Comparison of ENCODE assay signal across 26 mouse cellular contexts in genomic region chr2:77033322-77034060, GRCm38 (mm10). TPM values are rescaled to one million over a fixed set of nuclear protein-coding genes. Genes with fewer than 3 reads are reported as not detected.
A peak's percentile ranks its signal among the peaks of the same experiment; 100 is the strongest.
DNase-seq lines count a peak whose midpoint lies in the region; ATAC-seq lines count a peak whose summit lies in the region.
"Had no signal": no experiment of that assay in that cellular context is flagged by ENCODE, and none has a peak within 500 bp of the region (broad histone marks: within the 10 kb centered on the region; RNA-seq: fewer than 3 reads in every experiment).

No protein-coding gene starts in this region.

- H3K4me1 ChIP-seq in embryonic facial prominence, embryonic 14.5 days (ENCODE audit: control insufficient read depth, insufficient read depth, low read length), result no peaks in the 10 kb centered on the region
- H3K4me1 ChIP-seq in embryonic facial prominence, embryonic 10.5 days, result no peaks in the 10 kb centered on the region
- H3K4me1 ChIP-seq in embryonic facial prominence, embryonic 15.5 days, result no peaks in the 10 kb centered on the region
- H3K4me1 ChIP-seq in heart, embryonic 14.5 days (ENCODE audit: control insufficient read depth in 2 of 2, insufficient read depth in 2 of 2, low read length in 2 of 2), result peaks cover 7 to 27% of the 10 kb centered on the region in 2 experiments
- H3K4me1 ChIP-seq in limb, embryonic 13.5 days, result no peaks in the 10 kb centered on the region
- H3K4me1 ChIP-seq: forebrain, embryonic 12.5 days; hindbrain, embryonic 15.5 days; intestine, embryonic 15.5 days; neural tube, embryonic 15.5 days had no signal

- ATAC-seq in embryonic facial prominence, embryonic 14.5 days (ENCODE audit: low read depth), result peak; percentile 89
- ATAC-seq in embryonic facial prominence, embryonic 15.5 days (ENCODE audit: insufficient number of reproducible peaks, low FRiP score, low TSS enrichment, low read depth), result peak; percentile 57; the same call in 1 of the 2 replicates
- peak; percentile 82 for ATAC-seq in heart, embryonic 14.5 days (ENCODE audit: insufficient number of reproducible peaks, insufficient read depth, low FRiP score, low read depth)
- peak; percentile 69 for ATAC-seq in limb, embryonic 13.5 days (ENCODE audit: low FRiP score, low read depth)
- ATAC-seq: activated CD4-positive, CD25-positive, alpha-beta regulatory T cell, adult 4 months; intestine, embryonic 15.5 days; liver, postnatal 0 days; lung, postnatal 0 days had no signal

- no peaks in the 10 kb centered on the region for H3K27me3 ChIP-seq in embryonic facial prominence, embryonic 14.5 days (replicated peaks; ENCODE audit: control insufficient read depth, insufficient read depth, low read length)
- H3K27me3 ChIP-seq in embryonic facial prominence, embryonic 10.5 days (replicated peaks; ENCODE audit: low read depth, poor library complexity, severe bottlenecking), result no peaks in the 10 kb centered on the region
- no peaks in the 10 kb centered on the region for H3K27me3 ChIP-seq in embryonic facial prominence, embryonic 15.5 days
- no peaks in the 10 kb centered on the region for H3K27me3 ChIP-seq in heart, embryonic 14.5 days (ENCODE audit: control insufficient read depth, insufficient read depth, low read length)
- no peaks in the 10 kb centered on the region for H3K27me3 ChIP-seq in limb, embryonic 13.5 days
- H3K27me3 ChIP-seq: forebrain, embryonic 12.5 days; hindbrain, embryonic 15.5 days; intestine, embryonic 15.5 days; neural tube, embryonic 15.5 days had no signal

- no peaks in the 10 kb centered on the region for H3K36me3 ChIP-seq in embryonic facial prominence, embryonic 14.5 days (ENCODE audit: control insufficient read depth, insufficient read depth, low read length)
- H3K36me3 ChIP-seq in embryonic facial prominence, embryonic 10.5 days (replicated peaks), result no peaks in the 10 kb centered on the region
- no peaks in the 10 kb centered on the region for H3K36me3 ChIP-seq in embryonic facial prominence, embryonic 15.5 days
- H3K36me3 ChIP-seq in heart, embryonic 14.5 days (ENCODE audit: control insufficient read depth, insufficient read depth, low read length), result peaks cover 65% of the 10 kb centered on the region
- no peaks in the 10 kb centered on the region for H3K36me3 ChIP-seq in limb, embryonic 13.5 days
- H3K36me3 ChIP-seq: forebrain, embryonic 12.5 days; hindbrain, embryonic 15.5 days; intestine, embryonic 15.5 days; neural tube, embryonic 15.5 days had no signal

- DNase-seq in embryonic facial prominence, embryonic 14.5 days (ENCODE audit: low spot score), result peak; percentile 69
- DNase-seq in embryonic facial prominence, embryonic 10.5 days (ENCODE audit: low spot score), result no peak
- DNase-seq in layer of hippocampus, postnatal 36 days, result no peak
- no peak for DNase-seq in lung, postnatal 4 days
- no peak for DNase-seq in layer of hippocampus, postnatal 14 days (ENCODE audit: low spot score in 2 of 2)
- DNase-seq: cerebellum, adult 11-12 months; cerebellum, postnatal 10 days; gastrocnemius, postnatal 10 days; kidney, adult 9 months; kidney, postnatal 25 days; liver, postnatal 0 days; thymus, adult 18-20 months; thymus, postnatal 36 days had no signal

- no peak overlapping the region for H3K4me3 ChIP-seq in embryonic facial prominence, embryonic 14.5 days (ENCODE audit: low read depth, low read length)
- H3K4me3 ChIP-seq in embryonic facial prominence, embryonic 10.5 days, result no peak overlapping the region
- H3K4me3 ChIP-seq in embryonic facial prominence, embryonic 15.5 days (replicated peaks), result no peak overlapping the region
- no peak overlapping the region for H3K4me3 ChIP-seq in heart, embryonic 14.5 days (ENCODE audit: control insufficient read depth in 1 of 2, insufficient read depth in 1 of 2, low read depth in 1 of 2, low read length in 2 of 2)
- H3K4me3 ChIP-seq in limb, embryonic 13.5 days, result no peak overlapping the region
- H3K4me3 ChIP-seq: erythroblast, embryonic 14.5 days; forebrain, embryonic 12.5 days; hindbrain, embryonic 15.5 days; intestine, embryonic 15.5 days; layer of hippocampus, adult 2 months; neural tube, embryonic 15.5 days had no signal

- H3K4me2 ChIP-seq in embryonic facial prominence, embryonic 14.5 days (ENCODE audit: low read depth, low read length), result no peak overlapping the region
- no peak overlapping the region for H3K4me2 ChIP-seq in embryonic facial prominence, embryonic 15.5 days (replicated peaks)
- peak overlapping the region; percentile 36 for H3K4me2 ChIP-seq in heart, embryonic 14.5 days (ENCODE audit: low read length)
- no peak overlapping the region for H3K4me2 ChIP-seq in limb, embryonic 13.5 days (replicated peaks)
- H3K4me2 ChIP-seq: forebrain, embryonic 12.5 days; hindbrain, embryonic 15.5 days; intestine, embryonic 15.5 days; liver, embryonic 11.5 days; midbrain, embryonic 11.5 days; neural tube, embryonic 15.5 days had no signal

- H3K9me3 ChIP-seq in embryonic facial prominence, embryonic 14.5 days (ENCODE audit: control insufficient read depth, low read length), result no peaks in the 10 kb centered on the region
- no peaks in the 10 kb centered on the region for H3K9me3 ChIP-seq in embryonic facial prominence, embryonic 10.5 days
- H3K9me3 ChIP-seq in embryonic facial prominence, embryonic 15.5 days (replicated peaks), result no peaks in the 10 kb centered on the region
- H3K9me3 ChIP-seq in heart, embryonic 14.5 days (ENCODE audit: control insufficient read depth, low read length), result no peaks in the 10 kb centered on the region
- H3K9me3 ChIP-seq in limb, embryonic 13.5 days, result no peaks in the 10 kb centered on the region
- H3K9me3 ChIP-seq: forebrain, embryonic 12.5 days; hindbrain, embryonic 15.5 days; intestine, embryonic 15.5 days; neural tube, embryonic 15.5 days had no signal

- H3K27ac ChIP-seq in embryonic facial prominence, embryonic 14.5 days (replicated peaks; ENCODE audit: low read depth, low read length), result no peak overlapping the region
- no peak overlapping the region for H3K27ac ChIP-seq in embryonic facial prominence, embryonic 10.5 days (replicated peaks)
- no peak overlapping the region for H3K27ac ChIP-seq in embryonic facial prominence, embryonic 15.5 days (replicated peaks)
- peak overlapping the region; percentile 85 to 88 for H3K27ac ChIP-seq in heart, embryonic 14.5 days (replicated peaks in 1 of 2; ENCODE audit: control insufficient read depth in 1 of 2, insufficient read depth in 1 of 2, low read depth in 2 of 2, low read length in 2 of 2)
- H3K27ac ChIP-seq in limb, embryonic 13.5 days, result no peak overlapping the region
- H3K27ac ChIP-seq: forebrain, embryonic 12.5 days; hindbrain, embryonic 15.5 days; intestine, embryonic 15.5 days; layer of hippocampus, adult 2 months; neural tube, embryonic 15.5 days had no signal

- 65% methylated on average over 13 of the region's 13 CpGs for WGBS in embryonic facial prominence, embryonic 14.5 days
- 82% methylated on average over 13 of the region's 13 CpGs for WGBS in embryonic facial prominence, embryonic 10.5 days
- 65% methylated on average over 13 of the region's 13 CpGs for WGBS in embryonic facial prominence, embryonic 15.5 days
- 41% methylated on average over 13 of the region's 13 CpGs for whole genome bisulfite sequencing in heart, embryonic 14.5 days
- WGBS in limb, embryonic 13.5 days, result 68% methylated on average over 13 of the region's 13 CpGs

- H3K9ac ChIP-seq in embryonic facial prominence, embryonic 14.5 days (ENCODE audit: low read depth, low read length), result no peak overlapping the region
- no peak overlapping the region for H3K9ac ChIP-seq in embryonic facial prominence, embryonic 15.5 days
- H3K9ac ChIP-seq in heart, embryonic 14.5 days (ENCODE audit: low read length), result no peak overlapping the region
- H3K9ac ChIP-seq in limb, embryonic 13.5 days, result no peak overlapping the region
- H3K9ac ChIP-seq: forebrain, embryonic 12.5 days; hindbrain, embryonic 15.5 days; intestine, embryonic 15.5 days; liver, postnatal 0 days; neural tube, embryonic 15.5 days had no signal

RNA-seq across cellular contexts. Expression of gene Ttn, which starts 51.1 kb away (rescaled TPM):
- 205 and 216 TPM in 2 replicates for polyA plus RNA-seq in embryonic facial prominence, embryonic 14.5 days (2014; fragmentation: Nextera tagmentation; extraction: Ambion mirVana)
- 0.64 and 1.5 TPM in 2 replicates for polyA plus RNA-seq in embryonic facial prominence, embryonic 10.5 days (2016; fragmentation: Nextera tagmentation; extraction: Ambion mirVana)
- 92.9 and 159 TPM in 2 replicates for polyA plus RNA-seq in embryonic facial prominence, embryonic 15.5 days (2015; fragmentation: Nextera tagmentation; extraction: Ambion mirVana)
- polyA plus RNA-seq in heart, embryonic 14.5 days (2014; fragmentation: Nextera tagmentation; extraction: Ambion mirVana), result 706 and 736 TPM in 2 replicates
- polyA plus RNA-seq in limb, embryonic 13.5 days (2015; fragmentation: Nextera tagmentation; extraction: Ambion mirVana), result 78.9 and 82.9 TPM in 2 replicates
- total RNA-seq in layer of hippocampus, postnatal 36 days (2021), result under 1 TPM; 0.61 to 0.85 TPM
- 1 to 10 TPM; 3.4 to 3.8 TPM for total RNA-seq in layer of hippocampus, postnatal 14 days (2021)

Comparison
In these comparisons a context has a peak if more than half of its experiments do, and no peak if none do; other contexts are left out.
1. RNA of gene Ttn, which starts 51.1 kb away (polyA plus RNA-seq): 706 to 736 TPM in heart, embryonic 14.5 days, 205 to 216 TPM in embryonic facial prominence, embryonic 14.5 days, 92.9 to 159 TPM in embryonic facial prominence, embryonic 15.5 days and 78.9 to 82.9 TPM in limb, embryonic 13.5 days; 0.64 to 1.5 TPM in embryonic facial prominence, embryonic 10.5 days; every median in the first group is over 10 times any median in the second.
2. H3K27ac ChIP-seq: peak in heart, embryonic 14.5 days (2 of 2); none in embryonic facial prominence, embryonic 14.5 days (single experiment), embryonic facial prominence, embryonic 10.5 days (single experiment), embryonic facial prominence, embryonic 15.5 days (single experiment) and limb, embryonic 13.5 days (single experiment).
3. Peak in every context shown above with its lines, with median percentiles within 50 percentile points of each other: ATAC-seq.